Mouse (Mus musculus) R1 (cell line): Measurements from ENCODE around the gene Cutal.

ENCODE experiments used
- DNase-seq: peaks from one replicate; pipeline ENCODE4 v3.0.0-alpha.2; 2018; ENCODE audit warnings: low read depth, low spot score

Gene Cutal

DNA sequence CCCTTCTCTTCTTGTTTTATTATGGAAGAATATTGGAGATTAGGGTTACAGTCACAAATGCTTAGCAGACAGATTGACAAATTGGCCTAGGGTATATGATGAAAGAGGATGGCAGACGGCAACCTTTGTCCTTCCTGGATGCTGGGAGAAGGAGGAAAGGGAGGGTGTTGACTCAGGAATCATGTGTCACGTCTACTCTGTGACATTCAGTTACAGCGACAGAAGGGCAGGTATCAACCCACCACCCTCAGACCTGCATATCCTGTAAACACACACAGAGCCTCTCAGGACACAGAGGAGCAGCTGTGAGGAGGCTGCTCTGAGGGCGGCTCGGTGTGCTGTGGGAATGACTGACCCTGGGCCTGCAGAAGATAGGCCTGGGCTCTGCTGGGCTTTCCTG is 9.0 kb downstream of the Cutal start:
- DNase-seq = no peak

DNA sequence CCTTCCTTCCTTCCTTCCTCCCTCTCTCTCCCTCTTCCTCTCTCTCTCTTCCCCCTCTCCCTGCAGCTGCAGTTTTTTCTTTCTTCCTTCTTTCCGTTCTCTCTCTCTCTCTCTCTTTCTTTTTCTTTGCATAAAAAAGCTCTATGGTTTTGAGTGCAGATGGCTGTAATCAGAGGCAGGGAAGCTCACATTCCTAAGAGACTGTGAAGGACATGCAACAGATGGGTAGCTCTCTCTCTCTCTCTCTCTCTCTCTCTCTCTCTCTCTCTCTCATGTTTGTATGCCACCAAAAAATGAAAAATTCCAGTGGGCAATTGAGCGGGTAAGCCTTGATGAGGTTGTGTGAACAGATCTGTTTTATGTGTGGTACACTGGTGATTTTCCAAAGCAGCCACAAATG is 10.0 kb downstream of the Cutal start:
- DNase-seq = no peak

DNA sequence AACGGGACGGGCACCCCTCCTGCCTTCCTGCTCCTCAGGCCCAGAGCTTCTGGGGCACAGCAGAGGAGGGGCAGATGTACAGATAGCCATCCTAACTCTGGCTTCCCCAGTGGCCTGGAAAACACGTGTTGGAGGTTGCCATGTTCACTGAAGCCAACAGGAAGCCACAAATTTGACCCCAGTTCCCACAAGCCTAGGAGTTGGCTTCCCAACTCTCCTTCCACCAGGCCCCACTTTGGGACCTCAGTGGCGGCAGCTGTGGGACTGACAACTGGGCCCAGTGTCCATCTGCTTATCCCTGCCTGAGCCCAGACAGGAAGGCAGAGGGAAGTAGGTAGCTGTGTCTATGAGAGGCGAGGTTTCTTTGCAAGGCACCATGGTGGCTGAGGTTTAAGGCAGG is 19.8 kb downstream of the Cutal start:
- DNase-seq = no peak

DNA sequence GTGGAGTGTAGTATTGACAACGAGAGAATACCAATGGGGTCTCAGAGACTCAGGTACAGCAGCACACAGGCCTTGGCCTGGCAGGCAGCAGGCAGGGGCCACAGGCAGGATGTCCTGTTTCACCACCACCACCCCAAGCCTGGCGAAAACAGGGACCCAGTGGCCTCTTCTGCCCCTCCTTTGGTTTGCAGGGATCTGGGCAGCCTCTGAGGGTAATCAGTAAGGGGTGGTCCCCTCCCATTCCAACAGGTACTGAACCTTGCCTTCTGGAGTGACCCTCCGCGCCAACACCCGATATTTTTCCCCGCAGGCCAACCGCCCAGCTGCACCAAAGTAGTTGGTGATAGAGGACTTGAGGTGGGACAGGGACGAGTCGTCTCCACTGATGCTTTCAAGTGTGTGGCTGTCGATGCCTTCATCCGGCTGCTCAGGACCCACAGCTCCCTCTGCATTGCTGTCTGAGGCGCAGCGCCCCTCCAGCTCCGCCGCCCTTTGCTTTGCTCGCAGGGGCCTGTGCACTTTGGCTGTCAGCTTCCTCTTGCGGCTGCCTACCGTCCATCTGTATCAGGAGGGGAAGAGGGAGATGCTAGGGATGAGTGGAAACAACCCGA is 21.4 kb downstream of the Cutal start:
- no peak for DNase-seq

DNA sequence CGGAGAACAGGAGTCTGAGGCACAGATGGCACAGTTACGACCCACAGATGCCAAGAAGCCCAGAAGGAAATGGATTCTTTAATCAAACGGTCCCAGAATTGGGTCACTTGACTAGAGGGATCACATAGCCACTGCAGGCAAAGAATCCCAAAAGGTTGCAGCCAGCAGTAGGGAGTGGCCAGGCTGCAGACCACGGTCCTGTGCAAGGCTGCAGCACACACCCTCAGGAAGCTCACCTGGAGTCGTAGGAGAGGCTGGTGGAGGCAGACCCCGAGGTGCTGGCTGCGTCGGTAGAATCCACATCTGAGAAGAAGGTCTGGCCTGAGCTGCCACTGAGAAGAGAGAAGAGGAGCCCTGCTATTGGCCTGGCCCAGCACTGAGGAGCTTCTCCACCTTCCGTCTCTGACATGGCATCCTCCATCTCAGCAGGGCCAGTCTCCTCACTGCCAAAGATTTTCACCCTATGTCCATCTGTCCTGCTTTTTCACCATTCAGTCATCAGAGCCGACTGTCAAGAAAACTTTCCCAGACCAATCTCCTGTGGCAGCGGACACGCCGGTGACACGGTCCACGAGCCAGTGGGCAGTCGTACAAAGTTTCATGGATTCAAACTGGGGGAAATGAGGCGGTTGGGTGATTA is 22.7 kb downstream of the Cutal start:
- DNase-seq = no peak

DNA sequence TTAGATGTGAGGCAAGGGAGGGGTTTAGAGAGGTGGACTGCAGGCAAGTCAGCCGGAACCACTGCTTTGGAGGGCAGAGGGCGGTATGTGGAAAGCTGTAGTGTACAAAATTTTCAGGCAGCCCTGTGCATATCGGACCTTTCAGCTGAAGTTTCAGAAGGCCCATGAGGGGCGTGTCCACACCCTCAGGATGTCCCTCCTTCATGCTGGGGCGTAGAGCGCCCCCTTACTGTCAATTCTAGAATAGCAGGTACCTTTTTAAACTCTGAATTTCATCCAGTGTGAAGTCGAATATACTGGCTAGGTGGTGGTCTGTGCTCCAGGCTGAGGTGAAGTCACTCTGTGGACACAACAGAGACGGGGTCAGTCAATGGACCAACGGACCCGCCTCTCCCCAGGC is 23.6 kb downstream of the Cutal start:
- DNase-seq = peak; percentile 81

DNA sequence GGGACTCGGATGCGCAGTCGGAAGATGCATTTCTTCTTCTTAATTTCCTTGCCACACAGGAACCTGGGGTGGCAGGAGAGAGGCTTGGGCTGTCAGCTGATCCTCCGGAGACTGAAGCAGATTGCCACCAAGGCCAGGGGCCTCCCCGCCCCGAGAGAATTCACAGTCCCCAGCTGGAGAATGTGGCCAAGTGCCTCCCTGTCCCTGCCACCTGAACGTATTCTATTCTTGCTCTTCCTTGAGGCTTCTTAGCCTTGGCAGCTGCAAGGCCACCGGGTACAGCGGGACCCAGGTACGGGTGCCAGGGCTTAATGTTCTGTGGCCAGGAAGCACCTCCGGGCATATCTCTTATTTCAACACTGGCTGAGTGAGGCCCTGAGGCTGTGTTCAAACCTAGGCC is 25.5 kb downstream of the Cutal start:
- DNase-seq = no peak

DNA sequence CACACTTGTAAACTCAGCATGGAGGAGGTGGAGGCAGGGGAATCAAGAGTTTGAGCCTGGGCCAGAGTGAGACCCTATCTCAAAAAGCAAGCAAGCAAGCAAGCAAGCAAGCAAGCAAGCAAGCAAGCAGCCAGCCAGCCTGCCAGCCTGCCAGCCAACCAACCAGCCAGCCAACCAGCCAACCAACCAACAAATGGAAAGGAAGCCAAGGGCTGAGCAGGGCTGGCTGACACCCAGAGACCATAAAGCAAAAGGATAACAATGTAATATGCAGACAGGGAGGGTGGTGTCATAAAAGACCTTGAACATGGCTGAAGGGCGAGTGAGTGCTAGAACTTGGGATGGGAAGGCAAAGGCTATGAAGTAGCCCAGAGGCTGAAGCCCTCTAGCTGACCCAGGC is 26.2 kb downstream of the Cutal start:
- DNase-seq = no peak

DNA sequence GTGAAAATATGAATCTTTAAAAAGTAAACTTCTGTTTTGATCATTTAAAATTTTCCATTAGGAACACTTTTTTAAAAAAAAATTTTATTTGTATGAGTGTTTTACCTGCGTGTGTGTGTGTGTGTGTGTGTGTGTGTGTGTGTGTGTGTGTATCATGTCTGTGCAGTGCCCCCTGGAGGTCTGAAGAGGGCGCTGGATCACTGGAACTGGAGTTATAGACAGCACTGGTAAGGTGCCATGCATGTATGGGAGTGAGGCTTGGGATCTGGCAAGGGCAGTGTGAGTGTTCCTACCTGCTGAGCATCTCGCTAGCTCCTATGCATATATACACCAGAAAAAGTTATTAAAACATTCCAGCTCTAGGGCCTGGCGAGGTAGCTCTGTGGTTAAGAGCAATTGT is 27.5 kb downstream of the Cutal start:
- DNase-seq = peak; percentile 63

DNA sequence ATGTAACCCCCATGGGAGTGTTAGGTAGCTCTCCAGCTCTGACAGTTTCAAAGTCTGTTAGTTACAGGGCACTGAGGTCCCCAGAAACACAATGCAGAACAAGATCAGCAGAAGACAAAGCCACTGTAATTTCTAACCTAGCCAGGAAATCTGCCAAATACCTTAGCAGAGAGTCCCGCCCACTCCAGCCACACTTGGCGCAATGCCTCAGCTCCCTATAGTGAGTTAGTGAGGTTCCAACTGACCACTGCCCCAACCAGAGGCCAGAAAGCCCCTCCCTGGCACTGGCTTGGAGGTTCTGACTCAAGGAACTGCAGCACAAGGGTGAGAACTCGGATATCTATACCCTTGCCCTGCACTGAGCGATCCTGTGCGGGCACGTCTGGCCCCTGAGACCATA is 28.5 kb downstream of the Cutal start:
- DNase-seq = no peak

DNA sequence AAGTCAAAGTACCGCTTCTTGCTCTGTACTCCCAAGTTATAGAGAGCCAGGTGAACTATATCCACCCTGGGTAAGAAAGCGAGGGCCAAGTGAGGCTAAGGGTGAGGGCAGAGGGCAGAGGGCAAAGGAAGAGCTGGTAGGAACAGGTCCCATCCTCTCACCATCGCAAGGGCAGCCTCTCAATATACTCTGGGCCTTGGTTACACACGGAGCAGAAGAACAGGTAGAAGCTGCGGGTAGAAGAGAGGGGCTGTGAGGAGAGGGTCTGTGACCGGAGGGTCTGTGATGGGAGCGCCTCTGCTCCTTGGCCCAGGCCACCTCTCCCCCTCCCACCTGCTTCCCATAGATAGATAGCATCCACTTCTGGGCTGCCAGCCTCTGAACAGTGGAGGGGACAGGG is 29.0 kb downstream of the Cutal start:
- DNase-seq = no peak

DNA sequence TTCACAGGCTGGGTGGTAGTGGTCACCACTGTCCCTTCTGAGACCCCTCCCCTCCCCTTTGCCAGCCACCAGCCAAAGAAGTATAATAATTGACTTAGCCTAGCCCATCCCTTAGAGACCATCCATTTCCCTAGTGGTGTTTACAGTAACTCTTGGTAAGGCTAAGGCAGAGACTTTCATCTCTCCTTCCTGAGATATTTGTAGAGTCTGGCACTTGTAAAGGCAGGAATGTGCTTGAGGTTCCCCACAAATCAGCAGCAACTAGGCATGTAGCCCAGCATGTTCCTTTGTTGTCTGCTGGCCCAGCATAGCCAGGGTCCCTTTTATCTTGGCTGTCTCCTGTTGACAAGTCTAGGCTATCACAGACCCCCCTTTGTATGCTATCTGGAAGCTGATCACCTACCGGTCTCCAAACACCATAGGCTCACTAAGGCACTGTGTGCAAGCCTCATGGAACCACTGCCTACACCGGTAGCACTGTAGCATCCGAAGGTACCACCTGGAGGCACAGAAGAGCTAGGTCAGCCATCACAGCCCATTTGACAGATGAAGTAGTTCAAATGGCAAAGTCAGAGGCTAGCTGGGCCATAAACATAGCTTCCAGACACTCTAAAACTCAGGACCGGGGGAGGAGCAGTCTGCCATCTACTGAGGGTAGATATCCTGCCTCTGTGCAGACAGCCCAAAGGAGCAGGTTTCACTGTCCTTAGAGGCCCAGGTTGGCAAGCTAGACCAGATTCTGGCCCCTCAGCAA is 29.6 kb downstream of the Cutal start:
- no peak for DNase-seq

DNA sequence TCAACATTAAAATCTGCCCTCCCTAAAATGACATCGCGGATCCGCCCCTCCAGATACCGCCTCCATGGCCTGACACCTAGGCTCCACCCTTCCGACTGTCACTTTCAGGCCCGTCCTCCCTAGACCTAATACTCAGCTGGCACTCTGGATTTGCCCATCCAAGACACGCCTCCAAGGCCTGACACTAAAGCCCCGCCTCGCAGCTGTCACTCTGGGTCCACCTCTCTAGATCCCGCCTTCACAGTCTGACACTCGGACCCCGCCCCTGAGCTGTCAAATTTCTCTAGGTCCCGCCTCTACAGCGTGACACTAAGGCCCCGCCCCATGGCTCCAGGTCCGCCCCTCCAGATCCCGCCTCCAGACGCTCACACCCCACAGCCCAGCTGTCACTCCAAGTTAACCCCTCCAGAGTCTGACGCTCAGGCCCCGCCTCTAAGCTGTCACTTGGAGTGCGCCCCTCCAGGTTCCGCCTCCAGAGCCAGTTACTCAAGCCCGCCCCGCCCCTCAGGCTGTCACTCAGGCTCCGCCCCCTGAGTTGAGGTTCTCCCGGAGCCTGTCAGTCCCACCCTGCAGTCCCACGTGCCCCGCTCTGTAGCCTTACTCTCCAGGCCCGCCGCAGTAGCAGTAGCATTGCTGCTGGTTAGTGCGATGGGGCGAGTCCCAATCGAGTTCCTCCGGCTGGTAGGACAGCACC is 30.8 kb downstream of the Cutal start:
- DNase-seq = peak; percentile 99

DNA sequence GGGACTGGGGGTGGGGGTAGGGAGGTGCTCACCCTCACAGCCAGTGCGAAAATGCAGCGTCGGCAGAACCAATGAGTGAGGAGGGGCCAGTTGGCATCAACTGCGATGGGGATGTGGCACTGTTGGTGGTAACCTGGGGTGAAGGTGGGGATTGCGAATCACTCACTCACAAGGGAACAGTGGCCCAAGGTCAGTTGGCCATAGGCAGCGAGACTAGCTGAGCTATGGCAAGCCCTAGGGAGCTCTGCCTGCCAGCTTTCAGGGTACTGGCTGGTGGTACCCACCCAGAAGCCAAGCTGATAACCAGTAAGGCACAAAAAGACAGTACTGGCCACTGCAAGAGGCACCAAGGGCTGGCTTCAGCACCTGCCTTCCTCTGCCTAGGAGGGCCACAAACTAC is 32.2 kb downstream of the Cutal start:
- DNase-seq = no peak

DNA sequence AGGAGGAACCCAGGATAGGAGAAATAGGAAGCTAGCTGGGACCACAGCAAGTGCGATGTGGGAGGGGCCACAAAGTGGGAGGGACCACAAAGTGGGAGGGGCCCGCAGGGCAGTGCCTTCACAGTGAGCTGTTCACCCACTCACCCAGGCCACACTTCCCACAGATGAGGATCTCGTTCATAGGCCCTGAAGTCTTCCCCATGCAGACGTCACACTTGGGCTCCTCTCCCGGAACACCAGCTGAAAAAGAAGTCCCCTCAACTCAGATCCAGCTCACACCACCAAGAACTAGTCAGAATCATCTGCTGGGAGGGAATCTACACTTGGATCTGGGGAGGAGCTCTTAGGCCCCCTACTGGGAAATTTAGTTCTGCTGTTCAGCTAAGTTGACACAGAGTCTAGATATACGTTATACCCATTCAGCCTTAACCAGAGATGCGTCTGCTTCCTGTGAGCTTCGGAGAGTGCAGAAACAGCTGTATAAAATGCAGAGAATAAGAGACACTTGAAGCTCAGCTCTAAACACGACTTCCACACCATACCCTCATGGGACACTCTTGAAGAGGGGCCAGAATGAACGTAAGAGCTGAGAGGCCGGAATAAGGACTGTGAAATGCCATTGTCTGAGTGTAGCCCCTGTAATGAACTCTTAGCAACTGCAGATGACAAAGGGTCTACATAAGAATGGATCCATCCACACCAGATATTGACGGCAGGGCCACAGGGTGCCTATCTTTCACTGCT is 32.8 kb downstream of the Cutal start:
- DNase-seq = peak; percentile 74

DNA sequence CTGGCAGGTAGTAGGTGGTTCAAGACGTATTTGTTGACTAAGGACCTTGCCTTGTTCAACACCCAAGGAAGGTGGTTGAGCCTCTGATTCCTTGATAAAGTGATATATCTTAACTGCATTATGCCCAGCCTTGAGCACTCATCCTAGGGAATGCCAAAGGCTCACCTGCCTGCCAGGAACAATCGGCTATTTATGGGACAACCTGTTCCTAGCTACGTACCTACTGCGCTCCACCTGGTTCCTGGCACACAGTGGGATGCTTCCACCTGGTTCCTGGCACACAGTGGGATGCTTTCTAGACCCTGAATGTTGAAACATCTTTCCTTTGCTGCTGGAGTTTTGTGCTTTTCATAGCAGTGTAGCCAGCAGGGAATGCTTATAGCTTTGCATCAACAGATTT is 35.5 kb downstream of the Cutal start:
- no peak for DNase-seq

DNA sequence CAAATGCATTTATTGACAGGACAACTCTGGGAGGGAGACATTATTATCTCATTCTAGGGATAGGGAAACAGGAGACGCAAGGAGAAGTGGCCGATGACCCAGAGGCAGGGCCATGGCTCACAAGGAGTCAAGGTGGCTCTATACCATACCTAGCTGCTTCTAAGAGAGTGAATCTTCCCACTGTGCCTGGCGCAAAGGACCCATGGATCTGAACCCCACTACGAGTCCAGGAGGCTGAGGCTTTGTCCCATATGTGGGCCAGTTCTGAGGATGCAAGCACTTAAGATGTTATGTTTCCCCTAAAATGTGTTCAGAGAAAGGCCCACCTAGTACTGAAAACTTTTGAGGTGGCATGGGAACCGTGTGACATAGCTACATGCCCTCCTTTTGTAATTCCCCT is 37.7 kb downstream of the Cutal start:
- no peak for DNase-seq

DNA sequence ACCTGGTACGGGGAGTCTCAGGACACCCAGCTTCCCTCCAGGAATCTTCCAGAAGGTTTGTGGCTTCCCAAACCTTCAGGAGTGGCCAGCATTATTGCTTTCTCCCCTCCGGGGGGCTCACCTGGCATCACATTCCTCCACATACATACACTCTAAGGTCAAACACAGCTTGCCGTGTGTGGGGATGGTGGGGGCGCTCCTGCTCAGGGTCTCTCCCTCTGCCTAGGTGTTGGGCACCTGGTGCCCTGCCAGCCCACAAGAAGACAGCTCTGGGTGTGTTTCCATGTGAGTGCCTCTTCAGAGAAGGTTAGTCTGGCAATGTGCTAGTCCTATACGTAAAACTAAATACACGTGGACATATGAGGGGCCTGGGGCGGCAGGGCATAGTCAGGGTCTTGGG is 38.4 kb downstream of the Cutal start:
- no peak for DNase-seq

DNA sequence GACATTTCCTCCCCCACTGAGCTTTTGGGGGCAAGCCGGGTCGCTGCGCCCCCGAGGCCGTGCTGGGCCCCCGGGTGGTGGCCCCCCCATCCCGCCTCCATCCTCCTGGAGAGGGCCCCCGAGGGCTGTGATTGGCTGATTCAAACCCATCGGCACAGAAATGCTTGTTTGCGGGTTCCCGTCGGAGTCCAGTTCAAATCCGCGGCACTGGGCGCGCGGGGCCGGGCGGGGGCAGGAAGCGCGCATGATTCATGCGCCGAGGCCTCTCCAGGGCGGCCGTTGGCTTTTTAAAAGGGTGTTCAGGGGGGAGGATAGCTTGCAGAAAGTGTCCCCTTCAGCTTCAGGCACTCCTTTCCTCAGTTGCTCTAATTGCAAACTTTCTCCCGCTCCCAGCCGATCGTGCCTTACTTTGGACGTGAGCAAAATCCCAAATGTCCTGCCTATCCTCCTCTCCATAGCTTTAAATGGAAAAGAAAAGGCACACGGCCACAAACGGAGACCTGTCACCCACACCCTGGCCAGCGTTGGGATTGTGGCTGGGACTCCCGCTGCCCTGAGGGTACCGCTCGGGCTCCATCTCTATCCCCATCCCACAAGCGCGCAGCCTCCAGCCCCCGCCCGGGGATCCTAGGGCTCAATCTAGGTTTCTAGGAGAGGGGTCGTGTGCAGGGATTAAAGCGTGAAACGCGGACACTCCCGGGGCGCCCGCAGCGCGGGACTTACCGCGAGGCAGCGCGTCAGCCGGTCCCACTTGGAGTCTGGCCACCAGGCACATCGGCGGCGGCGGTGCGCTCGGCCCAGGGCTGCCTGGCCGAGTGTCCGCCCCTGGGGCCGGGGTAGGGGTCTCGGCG is 39.2 kb downstream of the Cutal start, which contains the start of gene Phf19:
Phf19 (minus strand) TSS at position 809 of the 851 bp plus-strand sequence.
- DNase-seq = peak; percentile 45

DNA sequence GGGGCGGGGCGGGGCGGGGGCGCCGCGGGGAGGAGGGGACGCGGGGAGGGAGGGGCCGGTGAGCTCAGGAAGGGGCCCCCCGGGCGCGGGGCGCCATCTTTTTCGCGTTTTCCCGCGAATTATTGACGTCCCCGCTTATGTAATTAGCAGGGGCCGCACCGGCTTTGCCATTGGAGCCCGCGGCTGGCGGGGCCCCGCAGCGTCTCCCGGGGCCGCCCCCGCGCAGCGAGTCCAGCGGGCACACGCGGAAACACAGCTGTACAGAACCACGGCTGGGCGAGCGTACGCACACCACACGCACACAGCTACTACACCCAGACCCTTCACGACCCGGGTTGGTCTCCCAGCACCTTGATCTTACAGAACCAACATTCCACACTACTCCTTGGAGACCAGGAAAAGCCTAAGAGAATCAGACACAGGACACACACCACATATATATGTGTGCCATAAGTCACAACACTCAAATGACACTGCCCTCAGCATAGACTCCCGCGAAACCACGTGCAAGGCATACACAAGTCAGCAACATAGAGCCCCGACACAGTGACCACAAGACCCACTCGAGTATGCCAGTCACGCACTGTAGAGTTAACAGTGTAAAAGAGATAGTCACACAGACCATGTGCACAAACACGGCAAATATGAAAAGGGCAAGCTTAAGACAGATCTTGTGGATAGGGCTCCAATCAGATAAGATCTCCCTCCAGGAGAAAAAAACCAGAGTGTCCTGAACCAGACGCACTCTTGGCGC is 40.0 kb downstream of the Cutal start:
- DNase-seq = peak; percentile 39
